Mouse (Mus musculus) liver, adult 2 months (tissue): Measurements from ENCODE around the gene Grtp1. TPM values are rescaled to one million over a fixed set of nuclear protein-coding genes. Genes with fewer than 3 reads are reported as not detected.

Experiments
- DNase-seq: peaks from one replicate; pipeline ENCODE4 v3.0.0-alpha.2; 2011; ENCODE audit warnings: low read depth, low spot score; ENCODE audit errors: extremely low read depth
- H3K27ac ChIP-seq: fragments of 200-500 bp; replicated peaks from 2 replicates; pipeline ENCODE4 v1.5.1; 2012; ENCODE audit warnings: low read depth, mild to moderate bottlenecking, control low read depth, inconsistent platforms, low read length; ENCODE audit not compliant: insufficient read depth
- H3K27me3 ChIP-seq: fragments of 200-500 bp; 2 replicates; pipeline ENCODE4 v1.6.1; 2012; ENCODE audit warnings: mild to moderate bottlenecking, moderate library complexity, low read length, inconsistent platforms; ENCODE audit not compliant: control insufficient read depth, insufficient read depth
- H3K36me3 ChIP-seq: fragments of 200-500 bp; 2 replicates; pipeline ENCODE4 v1.6.1; 2012; ENCODE audit warnings: low read length, inconsistent platforms; ENCODE audit not compliant: control insufficient read depth, insufficient read depth
- H3K4me1 ChIP-seq: fragments of 200-500 bp; 2 replicates; pipeline ENCODE4 v1.6.1; 2011; ENCODE audit warnings: low read length; ENCODE audit not compliant: control insufficient read depth, insufficient read depth
- H3K4me3 ChIP-seq: fragments of 200-500 bp; 2 replicates; pipeline ENCODE4 v1.5.1; 2011; ENCODE audit warnings: low read depth, mild to moderate bottlenecking, control low read depth, low read length, moderate library complexity; ENCODE audit not compliant: insufficient read depth
- H3K79me2 ChIP-seq: fragments of 200-500 bp; 2 replicates; pipeline ENCODE4 v1.6.1; 2012; ENCODE audit warnings: inconsistent platforms, mild to moderate bottlenecking, low read length, moderate library complexity; ENCODE audit not compliant: control insufficient read depth, insufficient read depth
- H3K9ac ChIP-seq: fragments of 200-500 bp; 2 replicates; pipeline ENCODE4 v1.6.1; 2012; ENCODE audit warnings: low read depth, mild to moderate bottlenecking, control low read depth, inconsistent platforms, low read length
- CTCF ChIP-seq: fragments of 200-500 bp; IDR thresholded peaks from 2 replicates; pipeline ENCODE4 v1.5.1; 2011; ENCODE audit warnings: low read depth, low read length, control low read depth
- POLR2A ChIP-seq: fragments of 200-500 bp; IDR thresholded peaks from 2 replicates; pipeline ENCODE4 v1.6.1; 2011; ENCODE audit warnings: low read length, control low read depth; ENCODE audit not compliant: insufficient read depth; ENCODE audit errors: extremely low read depth
- WGBS: fragments of 180-500 bp; shearing (Covaris S2); methylation state at CpG from one replicate; pipeline ENCODE4 v1.1.7; 2018; 5-methylcytosine and 5-hydroxymethylcytosine counted together
- polyA plus RNA-seq: library from polyadenylated mRNA; depleted of rRNA; stranded (reverse); fragments of >200 nt; gene quantifications from 2 replicates; pipeline ENCODE4 v1.2.3, GENCODE M21; 2012
- total RNA-seq: library from RNA; depleted of rRNA; stranded (reverse); fragments of >200 nt; gene quantifications from 2 replicates; pipeline ENCODE4 v1.2.3, GENCODE M21; 2014

Grtp1 gene
- total and polyA plus RNA-seq, 2 experiments: 25.5 to 30.3 TPM

DNA sequence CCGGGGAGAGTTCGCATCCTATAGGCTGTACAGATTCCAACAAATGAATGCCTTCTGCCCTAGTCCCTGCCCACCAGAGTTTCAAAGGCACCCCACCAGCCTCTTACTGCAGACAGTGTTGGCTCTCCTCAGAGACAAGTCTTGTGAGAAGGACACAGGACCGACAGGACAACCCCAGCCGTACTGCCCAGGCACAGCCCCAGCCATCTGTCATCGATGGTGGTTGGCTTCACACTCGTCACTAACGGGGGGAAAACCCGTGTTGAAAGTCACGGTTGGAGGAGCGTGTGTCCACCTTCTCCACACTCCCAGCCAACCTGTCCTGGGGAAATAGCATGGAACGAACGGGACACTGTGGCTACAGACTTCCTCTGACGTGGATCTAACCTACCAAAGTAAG, 34.4 kb upstream of the Grtp1 start:
- Histone ChIP-seq H3K79me2 (no peaks in the 10 kb centered on the region), H3K4me3 (no peak overlapping the region), H3K27me3 (no peaks in the 10 kb centered on the region), H3K27ac (no peak overlapping the region), H3K36me3 (no peaks in the 10 kb centered on the region), H3K4me1 (no peaks in the 10 kb centered on the region), H3K9ac (no peak overlapping the region)
- no peak for DNase-seq
- no peak for TF ChIP-seq CTCF
- TF ChIP-seq POLR2A: no peak
- 87% methylated on average over 13 of the region's 13 CpGs for WGBS

DNA sequence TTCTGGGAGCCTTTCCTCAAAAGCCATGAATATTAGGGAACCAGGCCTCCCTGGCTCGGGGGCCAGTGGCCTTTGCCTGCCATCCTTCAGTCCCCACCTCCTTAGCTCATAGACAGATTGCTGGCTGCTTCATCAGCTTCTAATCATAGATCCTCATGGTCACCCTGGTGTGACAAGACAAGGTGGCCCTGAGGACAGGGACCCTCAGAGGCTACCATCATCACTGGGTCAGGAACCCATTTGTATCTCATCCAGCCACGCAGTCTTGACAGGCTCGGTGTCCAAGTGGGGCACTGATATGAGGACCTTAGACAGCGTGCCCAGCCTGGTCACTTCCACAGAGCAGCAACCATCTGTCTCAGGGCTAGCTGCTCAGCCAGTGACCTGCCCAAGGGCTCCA, 30.1 kb upstream of the Grtp1 start:
- DNase-seq: no peak
- Histone ChIP-seq H3K4me1 (no peaks in the 10 kb centered on the region), H3K36me3 (no peaks in the 10 kb centered on the region), H3K4me3 (no peak overlapping the region), H3K79me2 (no peaks in the 10 kb centered on the region), H3K27ac (no peak overlapping the region), H3K27me3 (no peaks in the 10 kb centered on the region; the same call in 1 of the 2 replicates), H3K9ac (no peak overlapping the region)
- 84% methylated on average over 4 of the region's 4 CpGs for WGBS
- TF ChIP-seq POLR2A (no peak), CTCF (no peak)

DNA sequence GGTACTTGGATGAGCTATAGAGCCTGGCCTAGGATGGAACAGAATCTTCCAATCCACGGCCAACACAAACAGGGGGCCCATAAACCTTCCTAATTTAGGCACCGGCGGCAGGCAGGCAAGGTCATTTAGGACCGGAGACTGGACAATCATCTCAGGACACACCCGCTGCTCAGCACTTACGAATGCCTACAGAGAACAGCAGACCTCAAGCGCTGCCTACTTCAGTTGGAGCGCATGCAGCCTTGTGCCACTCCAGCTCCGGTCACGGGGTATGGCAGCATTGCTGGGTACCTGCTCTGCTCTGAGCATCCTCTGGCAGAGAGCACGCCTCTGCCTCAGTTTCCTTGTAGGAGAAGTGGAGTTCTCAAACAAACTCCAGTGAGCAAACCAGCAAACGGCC, 29.4 kb upstream of the Grtp1 start:
- Histone ChIP-seq H3K27ac (no peak overlapping the region), H3K9ac (no peak overlapping the region), H3K4me3 (no peak overlapping the region), H3K4me1 (no peaks in the 10 kb centered on the region), H3K36me3 (no peaks in the 10 kb centered on the region), H3K27me3 (no peaks in the 10 kb centered on the region; the same call in 1 of the 2 replicates), H3K79me2 (no peaks in the 10 kb centered on the region)
- WGBS: 82% methylated on average over 12 of the region's 12 CpGs
- no peak for DNase-seq
- TF ChIP-seq POLR2A: no peak
- TF ChIP-seq CTCF: no peak

DNA sequence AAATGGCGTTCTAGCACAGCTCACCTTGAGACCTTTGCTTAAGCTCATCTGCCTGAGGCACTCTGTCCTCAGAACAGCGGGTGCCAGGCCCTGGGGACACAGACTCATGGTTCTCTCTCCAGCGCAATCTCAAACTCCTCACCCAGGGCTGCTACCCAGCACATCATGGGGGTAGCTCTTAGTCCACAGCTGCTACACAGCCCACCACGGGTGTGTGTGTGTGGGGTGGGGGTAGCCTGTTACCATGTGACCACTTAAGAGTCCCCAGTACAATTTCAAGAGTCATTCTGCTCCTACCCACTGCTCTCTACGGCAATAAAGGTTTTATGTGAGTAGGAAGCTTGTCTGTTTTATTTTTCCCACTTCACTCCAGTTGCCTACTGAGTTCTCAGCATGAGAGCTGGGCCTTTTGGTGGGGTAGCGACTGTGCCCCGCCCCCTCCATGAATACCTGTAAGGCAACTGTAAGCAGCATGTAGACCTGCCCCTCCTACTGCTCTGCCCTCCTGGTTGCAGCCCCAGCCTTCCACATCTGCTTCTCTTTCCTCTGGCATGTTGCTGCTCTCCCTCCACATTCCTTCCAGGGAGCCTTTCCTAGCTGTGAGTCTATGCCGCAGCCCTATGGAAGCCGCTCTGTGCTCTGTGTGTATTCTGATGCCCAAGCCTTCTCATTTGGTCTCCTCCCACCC, 28.6 kb upstream of the Grtp1 start:
- WGBS: 61% methylated on average over 9 of the region's 9 CpGs
- H3K9ac ChIP-seq: no peak overlapping the region
- H3K79me2 ChIP-seq: no peaks in the 10 kb centered on the region
- no peak overlapping the region for H3K27ac ChIP-seq
- H3K4me1 ChIP-seq: no peaks in the 10 kb centered on the region
- no peak overlapping the region for H3K4me3 ChIP-seq
- TF ChIP-seq CTCF: no peak
- TF ChIP-seq POLR2A: no peak
- no peaks in the 10 kb centered on the region; the same call in 1 of the 2 replicates for H3K27me3 ChIP-seq
- DNase-seq: no peak
- H3K36me3 ChIP-seq: no peaks in the 10 kb centered on the region

DNA sequence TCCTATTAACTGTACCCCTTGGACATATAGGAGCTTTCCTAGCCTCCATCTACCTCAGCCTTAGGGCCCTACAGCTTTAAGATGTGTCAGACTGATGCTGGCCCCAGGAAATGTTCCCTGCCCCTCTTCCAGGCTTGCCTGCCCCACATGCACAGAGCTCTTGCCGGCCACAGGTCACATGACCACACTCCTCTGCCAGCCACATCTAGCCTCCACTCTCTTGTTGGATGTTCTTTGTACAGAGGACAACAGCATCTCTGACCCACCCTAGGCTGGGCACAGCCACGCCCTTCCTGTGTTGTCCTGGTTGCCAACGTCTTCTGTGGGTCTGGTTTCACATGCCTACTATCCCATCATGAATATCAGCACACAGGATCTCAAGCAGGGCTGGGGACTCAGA, 26.8 kb upstream of the Grtp1 start:
- Histone ChIP-seq H3K4me3 (no peak overlapping the region), H3K9ac (no peak overlapping the region), H3K36me3 (no peaks in the 10 kb centered on the region), H3K4me1 (no peaks in the 10 kb centered on the region), H3K27ac (no peak overlapping the region), H3K79me2 (no peaks in the 10 kb centered on the region), H3K27me3 (no peaks in the 10 kb centered on the region; the same call in 1 of the 2 replicates)
- TF ChIP-seq CTCF (no peak), POLR2A (no peak)
- no peak for DNase-seq
- 63% methylated on average over 3 of the region's 3 CpGs for WGBS

DNA sequence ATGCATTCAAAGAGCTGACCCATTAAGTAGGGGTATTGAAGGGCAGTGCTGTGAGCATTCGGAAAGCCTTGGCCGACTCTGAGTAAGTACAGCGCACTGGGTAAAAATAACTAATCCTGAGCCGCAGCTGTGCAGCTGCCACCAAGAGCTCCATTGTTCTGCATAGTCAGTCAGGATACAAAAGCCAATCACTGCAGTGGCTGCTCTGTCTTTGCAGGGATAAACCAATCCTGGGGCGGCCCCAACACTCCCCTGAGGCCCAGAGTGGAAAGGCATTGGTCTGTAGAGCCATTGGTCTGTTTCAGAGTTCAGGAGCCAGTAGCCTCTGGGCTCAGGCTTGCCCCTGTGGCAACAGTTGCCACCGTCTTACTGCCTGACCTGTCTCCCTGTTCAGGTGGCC, 25.9 kb upstream of the Grtp1 start:
- no peaks in the 10 kb centered on the region for H3K36me3 ChIP-seq
- 75% methylated on average over 6 of the region's 6 CpGs for WGBS
- H3K4me3 ChIP-seq: no peak overlapping the region
- no peaks in the 10 kb centered on the region for H3K79me2 ChIP-seq
- no peaks in the 10 kb centered on the region for H3K4me1 ChIP-seq
- H3K9ac ChIP-seq: no peak overlapping the region
- TF ChIP-seq POLR2A: no peak
- no peak for TF ChIP-seq CTCF
- H3K27ac ChIP-seq: no peak overlapping the region
- no peak for DNase-seq
- H3K27me3 ChIP-seq: no peaks in the 10 kb centered on the region; the same call in 1 of the 2 replicates
